Mouse (Mus musculus): Measurements from ENCODE around the gene Tbc1d32. TPM values are rescaled to one million over a fixed set of nuclear protein-coding genes. Genes with fewer than 3 reads are reported as not detected.

The Tbc1d32 gene
- polyA plus RNA-seq, 1 experiment from 2014 or later, result 4.3 TPM

DNA sequence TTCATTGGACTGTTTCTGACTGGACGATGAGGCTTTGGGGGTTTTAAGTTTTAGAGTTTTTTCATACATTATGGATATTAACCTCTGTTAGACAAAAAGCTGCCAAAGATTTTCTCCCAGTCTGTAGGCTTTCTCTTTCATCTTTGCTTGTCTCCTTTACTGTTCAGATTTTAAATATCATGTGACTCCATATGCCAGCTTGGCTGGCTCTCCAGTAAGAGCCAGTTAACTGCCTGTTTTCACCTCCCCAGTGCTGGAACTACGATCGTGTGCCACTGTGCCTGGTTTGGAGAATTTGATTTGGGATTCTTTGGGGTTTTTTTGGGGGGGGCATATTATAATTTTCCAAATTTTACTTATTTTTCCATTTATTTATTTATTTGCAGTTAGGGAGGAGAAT is 79.6 kb downstream of the Tbc1d32 start:
- no peak overlapping the region for H3K27ac ChIP-seq (ENCODE audit: low read length)
- no peak overlapping the region for H3K4me3 ChIP-seq (ENCODE audit: low read depth, low read length)
- H3K9ac ChIP-seq (replicated peaks; ENCODE audit: low read depth, low read length), result no peak overlapping the region
- no peaks in the 10 kb centered on the region for H3K36me3 ChIP-seq (ENCODE audit: control insufficient read depth, insufficient read depth, low read length)
- no peaks in the 10 kb centered on the region for H3K27me3 ChIP-seq (ENCODE audit: control insufficient read depth, insufficient read depth, low read length)
- no peak overlapping the region for H3K4me2 ChIP-seq (replicated peaks; ENCODE audit: low read depth, low read length)
- H3K9me3 ChIP-seq (ENCODE audit: control insufficient read depth, low read depth, low read length), result no peaks in the 10 kb centered on the region
- ATAC-seq (ENCODE audit: insufficient number of reproducible peaks, insufficient read depth, low FRiP score, low read depth), result no peak
- H3K4me1 ChIP-seq (ENCODE audit: control insufficient read depth, insufficient read depth, low read length), result no peaks in the 10 kb centered on the region
- WGBS, result 94% methylated on average over 3 of the region's 3 CpGs

DNA sequence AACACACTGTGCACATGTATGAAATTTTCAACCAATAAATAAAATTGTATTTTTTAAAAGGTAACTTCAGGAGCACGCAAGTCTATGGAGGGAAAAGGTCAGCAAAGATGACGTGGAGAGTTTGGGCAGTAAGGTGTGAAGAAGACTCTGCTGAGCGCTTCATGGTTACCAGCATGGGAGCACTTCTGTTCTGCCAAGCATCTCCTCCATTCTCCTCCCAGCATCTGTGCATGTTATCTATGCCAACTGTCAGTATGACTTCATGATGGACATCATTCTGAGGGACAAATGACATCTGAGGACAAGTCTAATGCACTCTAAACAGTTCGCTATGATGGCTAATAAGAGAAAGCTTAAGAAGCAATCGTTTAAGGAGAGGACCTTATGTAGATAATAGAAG is 91.3 kb downstream of the Tbc1d32 start:
- H3K4me3 ChIP-seq (ENCODE audit: low read depth, low read length), result no peak overlapping the region
- no peak overlapping the region for H3K4me2 ChIP-seq (replicated peaks; ENCODE audit: low read depth, low read length)
- H3K9ac ChIP-seq (replicated peaks; ENCODE audit: low read depth, low read length), result no peak overlapping the region
- H3K27ac ChIP-seq (ENCODE audit: low read length), result no peak overlapping the region
- H3K36me3 ChIP-seq (ENCODE audit: control insufficient read depth, insufficient read depth, low read length), result no peaks in the 10 kb centered on the region
- no peaks in the 10 kb centered on the region for H3K27me3 ChIP-seq (ENCODE audit: control insufficient read depth, insufficient read depth, low read length)
- H3K4me1 ChIP-seq (ENCODE audit: control insufficient read depth, insufficient read depth, low read length), result no peaks in the 10 kb centered on the region
- 92% methylated on average over 5 of the region's 5 CpGs for WGBS
- H3K9me3 ChIP-seq (ENCODE audit: control insufficient read depth, low read depth, low read length), result no peaks in the 10 kb centered on the region
- ATAC-seq (ENCODE audit: insufficient number of reproducible peaks, insufficient read depth, low FRiP score, low read depth), result no peak

DNA sequence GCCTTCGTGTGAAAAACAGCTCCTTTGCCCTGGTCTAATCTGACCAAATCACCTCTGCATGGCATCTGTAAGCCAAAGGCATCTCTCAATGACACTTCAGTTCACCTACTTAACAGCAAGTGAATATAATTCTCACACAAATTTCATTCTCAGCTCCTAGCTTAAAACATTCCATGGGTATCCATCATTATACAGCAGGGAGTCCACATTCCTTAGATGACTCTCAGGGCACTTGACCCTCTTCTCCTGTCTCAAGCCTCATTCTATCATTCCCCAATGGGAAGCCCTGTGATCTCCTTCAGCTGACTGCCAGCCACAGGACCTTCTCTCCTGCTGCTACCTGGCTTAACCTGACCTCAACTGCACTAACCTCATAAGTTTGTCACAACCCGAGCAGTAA is 98.8 kb downstream of the Tbc1d32 start:
- 79% methylated on average over 2 of the region's 2 CpGs for WGBS
- Histone ChIP-seq H3K9ac (replicated peaks; ENCODE audit: low read depth, low read length) (no peak overlapping the region), H3K9me3 (ENCODE audit: control insufficient read depth, low read depth, low read length) (no peaks in the 10 kb centered on the region), H3K27ac (ENCODE audit: low read length) (no peak overlapping the region), H3K4me2 (replicated peaks; ENCODE audit: low read depth, low read length) (no peak overlapping the region), H3K36me3 (ENCODE audit: control insufficient read depth, insufficient read depth, low read length) (no peaks in the 10 kb centered on the region), H3K27me3 (ENCODE audit: control insufficient read depth, insufficient read depth, low read length) (no peaks in the 10 kb centered on the region), H3K4me1 (ENCODE audit: control insufficient read depth, insufficient read depth, low read length) (no peaks in the 10 kb centered on the region), H3K4me3 (ENCODE audit: low read depth, low read length) (no peak overlapping the region)
- no peak for ATAC-seq (ENCODE audit: insufficient number of reproducible peaks, insufficient read depth, low FRiP score, low read depth)

DNA sequence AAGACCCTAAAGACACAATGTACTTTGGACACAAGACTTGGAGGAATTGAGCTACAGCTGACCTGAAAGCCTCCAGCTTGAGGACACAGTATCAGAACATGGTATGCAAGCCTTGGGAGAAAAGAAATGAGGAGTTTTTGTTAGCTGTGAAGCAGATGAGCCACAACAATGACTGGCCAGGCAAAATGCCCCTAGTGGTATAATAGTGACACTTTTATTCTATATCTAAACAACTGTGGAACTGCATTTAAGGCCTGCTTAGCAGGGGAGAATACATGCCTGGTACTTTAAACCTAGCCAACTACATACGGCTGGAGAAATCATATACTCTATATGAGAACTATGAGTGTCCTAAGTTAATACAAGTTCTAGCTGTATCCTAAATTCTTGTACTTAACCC is 101.5 kb downstream of the Tbc1d32 start:
- Histone ChIP-seq H3K4me3 (ENCODE audit: low read depth, low read length) (no peak overlapping the region), H3K27ac (ENCODE audit: low read length) (no peak overlapping the region), H3K4me1 (ENCODE audit: control insufficient read depth, insufficient read depth, low read length) (no peaks in the 10 kb centered on the region), H3K36me3 (ENCODE audit: control insufficient read depth, insufficient read depth, low read length) (no peaks in the 10 kb centered on the region), H3K27me3 (ENCODE audit: control insufficient read depth, insufficient read depth, low read length) (no peaks in the 10 kb centered on the region), H3K9ac (replicated peaks; ENCODE audit: low read depth, low read length) (no peak overlapping the region), H3K9me3 (ENCODE audit: control insufficient read depth, low read depth, low read length) (no peaks in the 10 kb centered on the region), H3K4me2 (replicated peaks; ENCODE audit: low read depth, low read length) (no peak overlapping the region)
- no peak for ATAC-seq (ENCODE audit: insufficient number of reproducible peaks, insufficient read depth, low FRiP score, low read depth)
- 94% methylated on average over 1 of the region's 1 CpGs for WGBS

DNA sequence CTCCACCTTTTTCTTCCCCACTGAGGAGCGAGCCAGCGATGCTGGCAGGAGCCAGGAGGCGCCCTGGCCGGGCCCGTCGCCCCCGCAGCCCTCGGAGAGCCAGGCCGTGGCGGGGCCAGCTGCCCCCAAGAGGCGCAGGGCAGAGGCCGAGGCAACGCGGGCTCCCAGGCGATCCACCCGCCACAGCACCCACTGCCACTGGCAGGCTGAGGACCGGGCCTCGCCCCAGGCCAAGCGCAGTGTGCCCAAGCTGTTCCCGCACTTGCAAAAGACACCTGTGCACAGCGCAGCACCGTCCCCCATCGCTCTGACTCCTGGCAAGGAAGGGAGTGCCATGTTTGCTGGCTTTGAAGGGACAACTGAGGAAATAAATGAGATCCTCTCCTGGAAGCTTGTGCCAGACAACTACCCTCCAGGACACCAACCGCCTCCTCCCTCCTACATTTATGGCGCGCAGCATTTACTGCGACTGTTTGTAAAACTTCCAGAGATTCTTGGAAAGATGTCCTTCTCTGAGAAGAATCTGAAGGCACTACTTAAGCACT is 112.8 kb downstream of the Tbc1d32 start:
- H3K36me3 ChIP-seq (ENCODE audit: control insufficient read depth, insufficient read depth, low read length), result no peaks in the 10 kb centered on the region
- peak; percentile 66 for ATAC-seq (ENCODE audit: insufficient number of reproducible peaks, insufficient read depth, low FRiP score, low read depth)
- H3K27me3 ChIP-seq (ENCODE audit: control insufficient read depth, insufficient read depth, low read length), result no peaks in the 10 kb centered on the region
- H3K9ac ChIP-seq (replicated peaks; ENCODE audit: low read depth, low read length), result peak overlapping the region; percentile 58
- H3K9me3 ChIP-seq (ENCODE audit: control insufficient read depth, low read depth, low read length), result no peaks in the 10 kb centered on the region
- H3K4me1 ChIP-seq (ENCODE audit: control insufficient read depth, insufficient read depth, low read length), result peaks cover 10% of the 10 kb centered on the region
- peak overlapping the region; percentile 88 for H3K4me2 ChIP-seq (replicated peaks; ENCODE audit: low read depth, low read length)
- peak overlapping the region; percentile 33; the same call in 1 of the 2 replicates for H3K27ac ChIP-seq (ENCODE audit: low read length)
- peak overlapping the region; percentile 55 for H3K4me3 ChIP-seq (ENCODE audit: low read depth, low read length)
- 16% methylated on average over 27 of the region's 27 CpGs for WGBS

DNA sequence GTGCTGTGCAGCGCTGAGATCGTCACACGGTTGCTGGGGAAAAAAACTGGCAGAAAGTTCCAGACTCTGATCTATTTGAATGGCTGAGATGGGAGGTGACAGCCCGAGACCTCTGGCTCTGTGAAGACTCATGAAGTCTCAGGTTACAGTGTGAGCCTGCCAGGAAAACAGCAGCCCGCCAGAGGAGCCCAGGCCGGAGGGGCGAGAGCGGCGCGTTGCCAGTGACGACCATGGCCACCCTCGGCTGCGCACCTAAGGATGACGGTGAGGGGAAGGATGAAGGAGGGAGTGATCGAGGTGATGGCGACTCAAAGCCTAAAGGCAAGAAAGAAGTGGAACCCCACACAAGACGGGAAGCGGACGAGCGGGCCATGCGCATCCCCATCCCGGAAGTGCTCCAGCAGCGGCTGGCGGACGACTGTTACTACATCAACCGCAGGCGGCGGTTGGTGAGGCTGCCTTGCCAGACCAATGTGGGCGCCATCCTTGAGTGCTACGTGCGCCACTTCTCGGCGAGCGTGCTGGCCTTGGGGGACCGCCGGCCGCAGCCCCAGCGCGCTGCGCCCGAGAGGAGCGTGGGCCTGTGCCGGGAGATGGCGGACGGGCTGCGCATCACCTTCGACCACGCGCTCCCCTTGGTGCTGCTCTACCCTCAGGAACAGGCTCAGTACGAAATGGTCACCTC is 113.4 kb downstream of the Tbc1d32 start:
- peak overlapping the region; percentile 33; the same call in 1 of the 2 replicates for H3K27ac ChIP-seq (ENCODE audit: low read length)
- WGBS, result under 1% methylated on average over 50 of the region's 50 CpGs
- peak overlapping the region; percentile 88 for H3K4me2 ChIP-seq (replicated peaks; ENCODE audit: low read depth, low read length)
- no peaks in the 10 kb centered on the region for H3K9me3 ChIP-seq (ENCODE audit: control insufficient read depth, low read depth, low read length)
- H3K36me3 ChIP-seq (ENCODE audit: control insufficient read depth, insufficient read depth, low read length), result no peaks in the 10 kb centered on the region
- ATAC-seq (ENCODE audit: insufficient number of reproducible peaks, insufficient read depth, low FRiP score, low read depth), result peak; percentile 88
- peak overlapping the region; percentile 55 for H3K4me3 ChIP-seq (ENCODE audit: low read depth, low read length)
- H3K27me3 ChIP-seq (ENCODE audit: control insufficient read depth, insufficient read depth, low read length), result no peaks in the 10 kb centered on the region
- peaks cover 10% of the 10 kb centered on the region for H3K4me1 ChIP-seq (ENCODE audit: control insufficient read depth, insufficient read depth, low read length)
- peak overlapping the region; percentile 58 for H3K9ac ChIP-seq (replicated peaks; ENCODE audit: low read depth, low read length)

DNA sequence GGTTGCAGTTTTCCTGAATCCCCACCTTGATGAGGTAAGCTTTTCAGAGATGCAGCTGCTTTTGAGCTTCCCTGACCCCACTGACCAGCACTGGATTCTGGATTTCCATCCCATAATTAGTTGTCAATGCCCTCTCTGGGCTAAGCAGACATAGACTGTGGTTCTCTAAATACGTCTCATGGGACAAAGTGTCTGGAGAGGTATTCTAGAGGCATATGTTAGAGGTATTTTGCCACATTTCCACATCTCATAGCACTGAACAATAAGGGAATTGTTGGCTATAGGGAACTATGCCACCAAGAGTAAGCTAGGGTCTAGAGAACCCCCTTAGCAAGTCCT is 121.5 kb downstream of the Tbc1d32 start:
- no peak for ATAC-seq (ENCODE audit: insufficient number of reproducible peaks, insufficient read depth, low FRiP score, low read depth)

DNA sequence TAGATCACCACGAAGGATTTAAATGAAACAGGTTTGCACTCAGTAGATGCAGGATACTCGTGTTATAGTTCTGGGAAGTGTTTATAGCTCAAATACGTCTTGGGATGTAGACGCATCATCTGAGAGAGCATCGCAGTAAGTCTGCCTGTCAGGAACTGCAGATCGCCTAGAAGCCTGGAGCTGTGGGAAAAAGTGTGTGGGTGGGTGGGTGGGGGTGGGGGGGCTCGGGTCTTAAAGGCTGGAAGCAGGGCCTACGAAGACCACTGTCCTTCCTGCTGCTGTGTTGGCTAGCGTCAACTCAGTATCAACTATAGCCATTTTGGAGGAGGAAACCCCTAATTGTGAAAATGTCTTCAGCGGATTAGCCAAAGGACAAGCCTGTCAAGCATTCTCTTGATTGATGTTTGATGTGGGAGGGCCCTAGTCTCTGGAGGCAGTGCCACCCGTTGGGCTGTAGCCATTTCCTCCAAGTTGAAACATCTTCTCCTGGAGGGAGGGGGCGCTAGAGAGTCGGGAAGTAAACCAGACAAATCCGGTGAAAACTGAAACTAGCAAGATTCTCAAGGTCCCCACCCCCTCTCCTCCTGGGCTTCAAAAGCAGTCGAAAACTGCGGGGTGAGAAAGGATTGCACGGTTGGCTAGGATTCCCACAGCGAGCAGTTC is 122.0 kb downstream of the Tbc1d32 start, which contains the start of gene Msl3l2:
Msl3l2 (plus strand) TSS at position 585 of the 663 bp plus-strand sequence.
- Histone ChIP-seq H3K4me2 (replicated peaks; ENCODE audit: low read depth, low read length) (peak within 1 kb of the TSS; percentile 42), H3K9me3 (ENCODE audit: control insufficient read depth, low read depth, low read length) (no peaks in the 10 kb centered on the region), H3K36me3 (ENCODE audit: control insufficient read depth, insufficient read depth, low read length) (no peaks in the 10 kb centered on the region), H3K4me3 (ENCODE audit: low read depth, low read length) (peak within 1 kb of the TSS; percentile 22), H3K27ac (ENCODE audit: low read length) (no peak within 1 kb of the TSS), H3K9ac (replicated peaks; ENCODE audit: low read depth, low read length) (0 out of 2 replicates have a peak within 1 kb of the TSS, but pooled peaks have one; percentile 14), H3K27me3 (ENCODE audit: control insufficient read depth, insufficient read depth, low read length) (no peaks in the 10 kb centered on the region), H3K4me1 (ENCODE audit: control insufficient read depth, insufficient read depth, low read length) (no peaks in the 10 kb centered on the region)
- 26% methylated on average over 18 of the region's 18 CpGs for WGBS
- ATAC-seq (ENCODE audit: insufficient number of reproducible peaks, insufficient read depth, low FRiP score, low read depth), result peak; percentile 68

More for the DNA sequence above, 121.5 kb downstream of the Tbc1d32 start:
- no peaks in the 10 kb centered on the region for H3K27me3 ChIP-seq (ENCODE audit: control insufficient read depth, insufficient read depth, low read length)
- 0 out of 2 replicates have a peak overlapping the region, but pooled peaks have one; percentile 14 for H3K9ac ChIP-seq (replicated peaks; ENCODE audit: low read depth, low read length)
- peak overlapping the region; percentile 22 for H3K4me3 ChIP-seq (ENCODE audit: low read depth, low read length)
- H3K36me3 ChIP-seq (ENCODE audit: control insufficient read depth, insufficient read depth, low read length), result no peaks in the 10 kb centered on the region
- H3K4me2 ChIP-seq (replicated peaks; ENCODE audit: low read depth, low read length), result peak overlapping the region; percentile 42
- 50% methylated on average over 1 of the region's 1 CpGs for WGBS
- H3K27ac ChIP-seq (ENCODE audit: low read length), result no peak overlapping the region
- no peaks in the 10 kb centered on the region for H3K4me1 ChIP-seq (ENCODE audit: control insufficient read depth, insufficient read depth, low read length)
- H3K9me3 ChIP-seq (ENCODE audit: control insufficient read depth, low read depth, low read length), result no peaks in the 10 kb centered on the region

All from stomach, embryonic 14.5 days (tissue).